Mouse (Mus musculus): ENCODE measurements at regions not wholly inside any gene's neighbourhood (a gene's known extent, or its start where the extent isn't known, plus 50 kb on each side); places are given as distances from the start of the nearest gene placed in this dataset.

DNA sequence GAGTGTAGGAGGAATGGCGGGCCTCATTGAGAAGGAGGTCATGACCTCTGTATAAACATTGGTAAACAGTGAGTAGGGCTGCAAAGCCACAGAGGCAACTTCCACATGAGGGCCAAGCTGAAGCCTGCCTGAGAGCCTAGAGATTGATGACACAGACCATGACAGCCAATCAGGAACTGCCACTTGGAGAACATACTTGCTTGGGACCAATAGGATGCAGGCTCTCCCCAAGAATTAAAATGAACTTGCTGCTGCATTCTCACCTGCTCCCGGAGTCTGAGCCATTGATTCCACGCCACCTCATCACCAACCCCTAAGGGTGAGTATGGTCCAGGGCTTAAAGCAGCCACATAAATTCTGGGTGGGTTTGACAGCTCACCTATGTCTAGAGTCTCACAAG, 66.0 kb upstream of the Spdl1 start:
- 80% methylated on average over 3 of the region's 3 CpGs for WGBS
- no peaks in the 10 kb centered on the region for H3K27me3 ChIP-seq

DNA sequence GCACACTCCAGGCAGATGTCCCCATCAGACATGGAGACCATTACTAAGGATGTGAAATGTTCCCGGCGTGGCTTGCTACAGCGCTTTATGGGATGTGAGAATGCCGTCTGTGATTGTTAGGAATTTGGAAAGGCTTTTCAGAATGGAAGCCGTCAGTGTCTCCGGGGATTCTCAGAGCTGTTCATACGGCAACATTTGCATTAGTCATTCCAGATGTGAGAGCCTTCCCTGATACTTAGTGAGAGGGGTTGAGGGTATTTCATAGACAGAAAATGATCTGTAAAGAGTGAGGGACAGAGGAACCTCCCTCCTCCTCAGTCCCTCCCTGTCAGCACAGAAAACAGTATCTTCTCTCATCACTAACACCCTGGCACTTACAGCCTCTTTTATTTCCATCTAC, 62.2 kb upstream of the Spdl1 start:
- Histone ChIP-seq H3K4me2 (replicated peaks) (no peak overlapping the region), H3K36me3 (no peaks in the 10 kb centered on the region), H3K9me3 (replicated peaks) (no peaks in the 10 kb centered on the region), H3K27ac (replicated peaks) (no peak overlapping the region), H3K4me3 (replicated peaks) (no peak overlapping the region), H3K4me1 (0 out of 2 replicates have a peak, but pooled peaks cover 6% of the 10 kb centered on the region), H3K9ac (no peak overlapping the region), H3K27me3 (no peaks in the 10 kb centered on the region)
- peak; percentile 39; the same call in 1 of the 2 replicates for ATAC-seq (ENCODE audit: insufficient number of reproducible peaks, low FRiP score, low TSS enrichment, low read depth)
- WGBS, result 39% methylated on average over 7 of the region's 7 CpGs

More for the DNA sequence above, 66.0 kb upstream of the Spdl1 start:
- Histone ChIP-seq H3K9me3 (replicated peaks) (no peaks in the 10 kb centered on the region), H3K4me1 (0 out of 2 replicates have a peak, but pooled peaks cover 6% of the 10 kb centered on the region), H3K36me3 (no peaks in the 10 kb centered on the region), H3K27ac (replicated peaks) (no peak overlapping the region), H3K9ac (no peak overlapping the region), H3K4me3 (replicated peaks) (no peak overlapping the region), H3K4me2 (replicated peaks) (no peak overlapping the region)
- no peak for ATAC-seq (ENCODE audit: insufficient number of reproducible peaks, low FRiP score, low TSS enrichment, low read depth)

DNA sequence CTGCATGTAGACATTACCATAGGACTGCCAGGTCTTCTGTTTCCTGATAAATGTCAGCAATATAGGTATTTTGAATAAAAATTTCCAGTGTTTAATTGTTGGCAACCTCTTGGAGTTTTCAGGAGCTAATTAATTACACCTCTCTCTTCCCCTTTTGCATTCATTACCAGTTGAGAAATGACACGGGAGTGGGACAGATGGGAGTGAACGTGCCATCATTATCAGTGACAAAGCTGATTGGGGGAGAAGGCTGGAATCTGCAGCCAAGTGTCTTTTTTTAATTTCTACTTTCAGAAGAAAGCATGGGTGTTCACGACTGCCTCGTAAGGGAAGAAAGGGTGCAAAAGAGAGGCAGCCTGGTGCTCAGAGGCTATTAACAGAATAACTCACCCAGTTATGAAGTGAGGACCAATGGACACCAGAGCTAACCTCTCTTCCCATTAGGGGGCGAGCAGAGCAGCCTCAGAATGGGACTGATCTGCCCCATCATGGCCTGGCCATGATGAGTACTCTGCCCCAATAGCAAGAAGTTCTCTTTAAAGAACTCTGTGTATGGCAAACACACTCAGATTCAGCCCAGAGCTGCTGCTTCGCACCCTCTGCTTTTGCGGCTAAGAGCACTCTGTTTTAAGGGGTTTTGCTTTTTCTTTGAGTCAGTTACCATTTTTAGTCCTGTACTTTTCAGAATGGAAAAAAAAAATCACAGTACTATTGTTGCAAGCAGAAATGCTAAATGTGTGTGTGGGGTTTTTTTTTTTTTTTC, 55.1 kb upstream of the Spdl1 start:
- Histone ChIP-seq H3K4me2 (replicated peaks) (no peak overlapping the region), H3K9me3 (replicated peaks) (no peaks in the 10 kb centered on the region), H3K27me3 (no peaks in the 10 kb centered on the region), H3K4me3 (replicated peaks) (no peak overlapping the region), H3K9ac (no peak overlapping the region), H3K36me3 (no peaks in the 10 kb centered on the region), H3K4me1 (no peaks in the 10 kb centered on the region), H3K27ac (replicated peaks) (no peak overlapping the region)
- ATAC-seq (ENCODE audit: insufficient number of reproducible peaks, low FRiP score, low TSS enrichment, low read depth), result no peak
- WGBS, result 85% methylated on average over 7 of the region's 7 CpGs

DNA sequence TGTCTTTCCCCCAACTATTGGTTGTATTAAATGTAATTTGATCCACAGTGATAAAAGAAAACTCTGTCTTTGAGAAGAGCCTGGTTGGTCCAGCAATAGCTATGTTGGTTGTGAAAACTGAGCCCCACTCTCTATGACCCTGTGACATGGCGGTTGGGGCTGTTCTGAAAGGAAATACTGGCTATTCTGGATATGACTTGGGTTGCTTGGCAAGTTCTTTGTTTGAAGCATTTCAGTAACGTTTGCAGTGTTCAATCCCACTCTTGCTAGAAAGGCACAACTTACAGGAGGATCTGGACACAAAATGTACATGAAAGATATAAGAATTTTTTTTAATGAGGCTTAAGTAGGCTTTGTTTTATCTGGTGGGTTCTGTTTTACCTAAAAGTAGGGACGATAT, 54.1 kb upstream of the Spdl1 start:
- H3K4me3 ChIP-seq (replicated peaks), result no peak overlapping the region

More for the DNA sequence above, 54.1 kb upstream of the Spdl1 start:
- no peak overlapping the region for H3K9ac ChIP-seq
- no peak for ATAC-seq (ENCODE audit: insufficient number of reproducible peaks, low FRiP score, low TSS enrichment, low read depth)
- H3K27me3 ChIP-seq, result no peaks in the 10 kb centered on the region; the same call in 1 of the 2 replicates
- H3K27ac ChIP-seq (replicated peaks), result no peak overlapping the region
- no peaks in the 10 kb centered on the region for H3K9me3 ChIP-seq (replicated peaks)
- H3K4me2 ChIP-seq (replicated peaks), result no peak overlapping the region
- WGBS, result 79% methylated on average over 3 of the region's 3 CpGs
- H3K4me1 ChIP-seq, result no peaks in the 10 kb centered on the region
- H3K36me3 ChIP-seq, result no peaks in the 10 kb centered on the region

Data from embryonic facial prominence, embryonic 15.5 days (tissue).